Mouse (Mus musculus) intestine, embryonic 14.5 days (tissue): ENCODE data around the gene Vtn. TPM values are rescaled to one million over a fixed set of nuclear protein-coding genes. Genes with fewer than 3 reads are reported as not detected.
"Not testable (repeated sequence)": the region's sequence is repeated elsewhere in the genome, so short reads cannot be mapped to it uniquely, and the experiment has no call there.

Experiments
- ATAC-seq: fragments of 200-750 bp; cut with Nextera tagmentation; replicated peaks from 2 replicates; pipeline ENCODE4 v1.8.0; 2017; ENCODE audit warnings: low read depth, moderate number of reproducible peaks, moderate TSS enrichment, moderate library complexity; ENCODE audit not compliant: low FRiP score, low TSS enrichment
- DNase-seq: peaks from one replicate; pipeline ENCODE4 v3.0.0-alpha.2; 2018; ENCODE audit warnings: low spot score
- H3K27ac ChIP-seq: fragments of 300-500 bp; sonication (generic); 2 replicates; pipeline ENCODE4 v1.5.1; 2014; ENCODE audit warnings: low read depth, mild to moderate bottlenecking, control low read depth
- H3K27me3 ChIP-seq: fragments of 300-500 bp; sonication (generic); replicated peaks from 2 replicates; pipeline ENCODE4 v1.6.1; 2014; ENCODE audit warnings: low read length, control low read depth; ENCODE audit not compliant: control insufficient read depth, insufficient read depth
- H3K36me3 ChIP-seq: fragments of 300-500 bp; sonication (generic); 2 replicates; pipeline ENCODE4 v1.6.1; 2014; ENCODE audit warnings: low read length, control low read depth; ENCODE audit not compliant: control insufficient read depth, insufficient read depth
- H3K4me1 ChIP-seq: fragments of 300-500 bp; sonication (generic); replicated peaks from 2 replicates; pipeline ENCODE4 v1.6.1; 2014; ENCODE audit warnings: low read length, control low read depth, mixed read lengths; ENCODE audit not compliant: control insufficient read depth, insufficient read depth
- H3K4me2 ChIP-seq: fragments of 300-500 bp; sonication (generic); 2 replicates; pipeline ENCODE4 v1.6.1; 2014; ENCODE audit warnings: low read length
- H3K4me3 ChIP-seq: fragments of 300-500 bp; sonication (generic); 2 replicates; pipeline ENCODE4 v1.5.1; 2014; ENCODE audit warnings: low read depth, low read length, control low read depth, mixed read lengths
- H3K9ac ChIP-seq: fragments of 300-500 bp; sonication (generic); 2 replicates; pipeline ENCODE4 v1.6.1; 2014; ENCODE audit warnings: mild to moderate bottlenecking, low read length
- H3K9me3 ChIP-seq: fragments of 300-500 bp; sonication (generic); 2 replicates; pipeline ENCODE4 v1.6.1; 2016; ENCODE audit warnings: low read length, control low read depth; ENCODE audit not compliant: control insufficient read depth
- WGBS: fragments of 180-500 bp; shearing (Covaris S2); extraction: QIAGEN DNeasy Blood & Tissue Kit; methylation state at CpG from one replicate; pipeline ENCODE4 v1.1.7; 2014; 5-methylcytosine and 5-hydroxymethylcytosine counted together
- polyA plus RNA-seq: library from polyadenylated mRNA; unstranded; fragments of >200 nt; fragmentation: Nextera tagmentation; extraction: Ambion mirVana; gene quantifications from 2 replicates; pipeline ENCODE4 v1.2.1, GENCODE M21; 2014

Vtn gene
- polyA plus RNA-seq, 1 experiment from 2014 or later = 9.1 TPM

DNA sequence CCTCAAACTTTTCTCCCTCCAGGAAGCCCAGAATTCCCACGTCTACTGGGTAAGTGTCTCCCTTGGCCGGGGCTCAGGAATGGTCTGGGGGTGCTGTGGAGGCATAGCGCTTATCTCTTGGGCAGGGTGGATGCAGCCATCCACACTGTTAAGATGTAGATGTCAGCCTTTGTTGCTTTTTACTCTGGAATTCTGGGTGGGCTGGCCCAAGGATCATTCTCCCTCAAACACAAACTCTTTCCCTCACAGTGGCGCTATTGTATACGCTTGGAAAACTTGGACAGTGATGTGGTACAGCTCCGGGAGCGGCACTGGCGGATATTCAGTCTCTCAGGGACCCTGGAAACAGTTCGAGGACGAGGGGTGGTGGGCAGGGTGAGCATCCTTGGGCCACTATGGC lies 20.0 kb downstream of the Vtn start:
- ATAC-seq = no peak
- H3K9ac ChIP-seq = no peak overlapping the region
- peaks cover 94% of the 10 kb centered on the region for H3K36me3 ChIP-seq
- H3K4me1 ChIP-seq = no peaks in the 10 kb centered on the region
- H3K27me3 ChIP-seq = no peaks in the 10 kb centered on the region
- no peak overlapping the region for H3K4me2 ChIP-seq
- H3K27ac ChIP-seq = no peak overlapping the region
- no peak for DNase-seq
- 89% methylated on average over 10 of the region's 10 CpGs for WGBS
- H3K9me3 ChIP-seq = no peaks in the 10 kb centered on the region
- no peak overlapping the region for H3K4me3 ChIP-seq

GRCm38 (mm10) chr11:78521880-78522279 lies 23.0 kb downstream of the Vtn start:
- Histone ChIP-seq H3K9ac (no peak overlapping the region), H3K27me3 (no peaks in the 10 kb centered on the region), H3K36me3 (peaks cover 96% of the 10 kb centered on the region), H3K9me3 (no peaks in the 10 kb centered on the region), H3K4me2 (no peak overlapping the region), H3K27ac (no peak overlapping the region), H3K4me3 (no peak overlapping the region), H3K4me1 (no peaks in the 10 kb centered on the region)
- DNase-seq = no peak
- 87% methylated on average over 3 of the region's 3 CpGs for WGBS
- no peak for ATAC-seq

DNA sequence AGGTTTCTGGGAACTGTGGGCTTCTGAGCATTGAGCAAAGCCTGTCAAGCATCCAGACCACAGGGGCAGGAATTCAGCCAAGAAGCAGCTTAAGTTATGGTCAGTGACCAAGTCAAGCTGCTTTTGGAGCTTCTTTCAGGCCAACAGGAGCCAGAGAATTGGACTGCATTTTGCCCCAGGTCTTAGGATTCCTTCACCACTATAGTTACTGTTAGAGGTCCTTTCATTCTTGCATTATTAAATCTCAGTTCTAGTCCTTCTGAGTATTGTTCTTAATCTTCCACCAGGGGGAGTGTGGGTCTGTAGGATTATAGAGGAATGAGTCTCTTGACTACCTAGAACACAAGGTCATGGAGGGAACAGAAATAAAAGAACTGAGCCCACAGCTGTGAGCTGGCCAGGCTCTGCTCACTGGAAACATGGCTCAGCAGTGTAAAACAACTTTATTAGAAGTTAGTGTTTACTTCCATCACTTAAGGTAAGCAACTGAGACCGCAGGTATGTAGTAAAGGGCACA lies 23.6 kb downstream of the Vtn start:
- H3K4me1 ChIP-seq = no peaks in the 10 kb centered on the region
- WGBS = 81% methylated on average over 1 of the region's 1 CpGs
- DNase-seq = no peak
- ATAC-seq = no peak
- no peak overlapping the region for H3K27ac ChIP-seq
- no peaks in the 10 kb centered on the region for H3K27me3 ChIP-seq
- H3K9ac ChIP-seq = no peak overlapping the region
- no peak overlapping the region for H3K4me2 ChIP-seq
- peaks cover 100% of the 10 kb centered on the region for H3K36me3 ChIP-seq
- H3K4me3 ChIP-seq = no peak overlapping the region
- H3K9me3 ChIP-seq = no peaks in the 10 kb centered on the region

- H3K4me3 ChIP-seq = no peak overlapping the region
- peaks cover 99% of the 10 kb centered on the region for H3K36me3 ChIP-seq
- H3K4me2 ChIP-seq = no peak overlapping the region
- no peaks in the 10 kb centered on the region for H3K9me3 ChIP-seq
- no peak for ATAC-seq
- DNase-seq = no peak
- no peak overlapping the region for H3K27ac ChIP-seq
- no peaks in the 10 kb centered on the region for H3K27me3 ChIP-seq
- 90% methylated on average over 9 of the region's 9 CpGs for WGBS
- H3K9ac ChIP-seq = no peak overlapping the region
- H3K4me1 ChIP-seq = no peaks in the 10 kb centered on the region
Observed at GRCm38 (mm10) chr11:78523241-78523955, 24.5 kb downstream of the Vtn start.

GRCm38 (mm10) chr11:78524838-78525237 lies 25.9 kb downstream of the Vtn start:
- 92% methylated on average over 2 of the region's 2 CpGs for WGBS
- H3K9me3 ChIP-seq = no peaks in the 10 kb centered on the region
- ATAC-seq (no peak), DNase-seq (no peak)
- no peak overlapping the region for H3K27ac ChIP-seq
- no peaks in the 10 kb centered on the region for H3K27me3 ChIP-seq
- H3K9ac ChIP-seq = no peak overlapping the region
- H3K4me1 ChIP-seq = no peaks in the 10 kb centered on the region
- peaks cover 97% of the 10 kb centered on the region for H3K36me3 ChIP-seq
- H3K4me3 ChIP-seq = no peak overlapping the region
- no peak overlapping the region for H3K4me2 ChIP-seq

DNA sequence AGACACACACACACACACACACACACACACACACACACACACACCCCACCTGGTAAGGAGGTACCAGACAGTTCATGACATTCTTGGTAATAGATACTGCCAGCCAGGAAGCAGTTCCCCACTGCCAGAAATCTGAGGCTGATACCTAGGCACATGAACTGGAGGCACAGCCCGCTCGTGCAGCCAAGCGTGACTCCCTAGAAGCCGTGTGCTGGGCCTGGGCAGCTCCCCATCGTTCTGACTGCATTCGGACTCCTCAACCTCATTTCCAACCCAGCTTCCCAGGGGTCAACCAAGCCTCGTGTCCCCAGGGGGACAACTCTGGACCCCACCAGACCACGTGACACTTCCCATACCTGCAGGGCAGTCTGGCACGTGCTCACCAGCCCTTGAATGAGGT lies 29.8 kb downstream of the Vtn start:
- no peak overlapping the region for H3K27ac ChIP-seq
- H3K27me3 ChIP-seq = no peaks in the 10 kb centered on the region
- peaks cover 64% of the 10 kb centered on the region for H3K36me3 ChIP-seq
- DNase-seq = no peak
- H3K4me3 ChIP-seq = no peak overlapping the region
- 0 out of 2 replicates have a peak, but pooled peaks cover 5% of the 10 kb centered on the region for H3K4me1 ChIP-seq
- ATAC-seq = no peak
- 89% methylated on average over 9 of the region's 9 CpGs for WGBS
- no peak overlapping the region for H3K9ac ChIP-seq
- H3K9me3 ChIP-seq = no peaks in the 10 kb centered on the region
- H3K4me2 ChIP-seq = no peak overlapping the region

- Histone ChIP-seq H3K27me3 (no peaks in the 10 kb centered on the region), H3K4me3 (no peak overlapping the region), H3K4me1 (peaks cover 13% of the 10 kb centered on the region), H3K36me3 (peaks cover 51% of the 10 kb centered on the region), H3K27ac (no peak overlapping the region), H3K9ac (no peak overlapping the region), H3K4me2 (no peak overlapping the region), H3K9me3 (no peaks in the 10 kb centered on the region)
- ATAC-seq = no peak
- 90% methylated on average over 12 of the region's 12 CpGs for WGBS
- DNase-seq = no peak
Observed at GRCm38 (mm10) chr11:78530001-78530400, 31.1 kb downstream of the Vtn start.

GRCm38 (mm10) chr11:78531046-78531445 lies 32.2 kb downstream of the Vtn start:
- DNase-seq = no peak
- WGBS = 61% methylated on average over 6 of the region's 6 CpGs
- peaks cover 41% of the 10 kb centered on the region for H3K36me3 ChIP-seq
- H3K4me2 ChIP-seq = no peak overlapping the region
- no peaks in the 10 kb centered on the region for H3K9me3 ChIP-seq
- peaks cover 16% of the 10 kb centered on the region for H3K4me1 ChIP-seq
- no peaks in the 10 kb centered on the region for H3K27me3 ChIP-seq
- H3K27ac ChIP-seq = no peak overlapping the region; the same call in 1 of the 2 replicates
- H3K9ac ChIP-seq = no peak overlapping the region
- no peak overlapping the region for H3K4me3 ChIP-seq
- ATAC-seq = no peak

- 90% methylated on average over 10 of the region's 10 CpGs for WGBS
- not testable (repeated sequence) for H3K9me3 ChIP-seq, H3K4me2 ChIP-seq, H3K9ac ChIP-seq, H3K4me3 ChIP-seq, H3K27ac ChIP-seq, ATAC-seq, H3K27me3 ChIP-seq, DNase-seq
- Histone ChIP-seq H3K36me3 (peaks cover 36% of the 10 kb centered on the region), H3K4me1 (peaks cover 16% of the 10 kb centered on the region)
Observed at GRCm38 (mm10) chr11:78531515-78531914, 32.6 kb downstream of the Vtn start.
